ENCODE assay signal across 9 mouse cellular contexts in genomic region chr4:61909409-61909808, GRCm38 (mm10).
DNase-seq lines count a peak whose midpoint lies in the region; ATAC-seq and TF ChIP-seq lines count a peak whose summit lies in the region.
"Had no signal": no experiment of that assay in that cellular context is flagged by ENCODE, and none has a peak within 500 bp of the region (broad histone marks: within the 10 kb centered on the region; RNA-seq: fewer than 3 reads in every experiment).

No protein-coding gene starts in this region.

- intact Hi-C loops in heart, adult 2 months (cut with DNase I): no loop called here
- intact Hi-C loops in left cerebral cortex, postnatal 25 days (cut with DNase I): no loop called here

- peak; percentile 55 for TF ChIP-seq CTCF in heart, adult 2 months (IDR thresholded peaks at IDR 0.05)
- TF ChIP-seq CTCF in liver, adult 2 months (IDR thresholded peaks at IDR 0.05; ENCODE audit: low read depth, low read length): peak; percentile 59

- no peak for DNase-seq in heart, adult 2 months
- no peak for DNase-seq in heart, adult 11 months
- DNase-seq in liver, adult 2 months (ENCODE audit: extremely low read depth, low read depth, low spot score): peak; percentile 20
- DNase-seq in ES-E14 (ENCODE audit: low read depth, low spot score): peak; percentile 13
- DNase-seq in left cerebral cortex, postnatal 25 days (ENCODE audit: low spot score in 2 of 2): peak; percentile 11 to 15
- no peak for DNase-seq in gastrocnemius, postnatal 4 days (ENCODE audit: low spot score in 2 of 2)

- no peak for TF ChIP-seq EP300 in heart, adult 2 months (IDR thresholded peaks at IDR 0.05; ENCODE audit: insufficient read depth, low read depth, low read length)

- 64% methylated on average over 4 of the region's 4 CpGs for WGBS in heart, adult 2 months
- 67% methylated on average over 4 of the region's 4 CpGs for WGBS in liver, adult 2 months
- 70% methylated on average over 4 of the region's 4 CpGs for WGBS in liver, embryonic 12.5 days (ENCODE audit: insufficient replicate concordance)

- H3K9me3 ChIP-seq in liver, embryonic 12.5 days (replicated peaks): 0 out of 2 replicates have a peak, but pooled peaks cover 30% of the 10 kb centered on the region
- H3K9me3 ChIP-seq in ES-E14 (ENCODE audit: control insufficient read depth, insufficient read depth, low read depth, low read length): no peaks in the 10 kb centered on the region

- H3K27ac ChIP-seq in heart, adult 2 months: no peak overlapping the region
- H3K27ac ChIP-seq in liver, adult 2 months (replicated peaks; ENCODE audit: insufficient read depth, low read depth, low read length): no peak overlapping the region
- no peak overlapping the region for H3K27ac ChIP-seq in liver, embryonic 12.5 days
- H3K27ac ChIP-seq in ES-E14 (ENCODE audit: insufficient read depth, low read depth, low read length, poor library complexity, severe bottlenecking): no peak overlapping the region
- H3K27ac ChIP-seq: embryonic facial prominence, embryonic 12.5 days had no signal

- H3K79me2 ChIP-seq in heart, adult 2 months (replicated peaks; ENCODE audit: control insufficient read depth, insufficient read depth, low read length): no peaks in the 10 kb centered on the region
- H3K79me2 ChIP-seq in liver, adult 2 months (ENCODE audit: control insufficient read depth, insufficient read depth, low read length): no peaks in the 10 kb centered on the region

- H3K9ac ChIP-seq in heart, adult 2 months (ENCODE audit: low read depth, low read length): no peak overlapping the region
- no peak overlapping the region for H3K9ac ChIP-seq in liver, adult 2 months (ENCODE audit: low read depth, low read length)
- H3K9ac ChIP-seq in liver, embryonic 12.5 days: no peak overlapping the region
- no peak overlapping the region for H3K9ac ChIP-seq in ES-E14 (ENCODE audit: insufficient read depth, low read depth, low read length, poor library complexity, severe bottlenecking)
- H3K9ac ChIP-seq: embryonic facial prominence, embryonic 12.5 days had no signal

- ATAC-seq in liver, embryonic 12.5 days: no peak
- ATAC-seq in megakaryocyte-erythroid progenitor cell, adult 5-6 weeks (replicated peaks; ENCODE audit: low FRiP score, low TSS enrichment, poor library complexity, severe bottlenecking): no peak

- TF ChIP-seq POLR2A in heart, adult 2 months (IDR thresholded peaks at IDR 0.05; ENCODE audit: insufficient read depth, low read depth, low read length): no peak
- no peak for TF ChIP-seq POLR2A in liver, adult 2 months (IDR thresholded peaks at IDR 0.05; ENCODE audit: extremely low read depth, insufficient read depth, low read length)

- H3K4me3 ChIP-seq in heart, adult 2 months: no peak overlapping the region
- no peak overlapping the region for H3K4me3 ChIP-seq in liver, adult 2 months (ENCODE audit: insufficient read depth, low read depth, low read length)
- no peak overlapping the region for H3K4me3 ChIP-seq in liver, embryonic 12.5 days
- H3K4me3 ChIP-seq in ES-E14 (ENCODE audit: insufficient read depth in 1 of 2, low read depth in 1 of 2, low read length in 2 of 2, poor library complexity in 1 of 2, severe bottlenecking in 1 of 2): no peak overlapping the region
- H3K4me3 ChIP-seq: embryonic facial prominence, embryonic 12.5 days had no signal

- no peak overlapping the region for H3K4me2 ChIP-seq in liver, embryonic 12.5 days
- H3K4me2 ChIP-seq: embryonic facial prominence, embryonic 12.5 days had no signal

- H3K27me3 ChIP-seq in heart, adult 2 months (ENCODE audit: control insufficient read depth, insufficient read depth, low read length): no peaks in the 10 kb centered on the region; the same call in 1 of the 2 replicates
- H3K27me3 ChIP-seq in liver, adult 2 months (ENCODE audit: control insufficient read depth, insufficient read depth, low read length): 0 out of 2 replicates have a peak, but pooled peaks cover 2% of the 10 kb centered on the region
- no peaks in the 10 kb centered on the region for H3K27me3 ChIP-seq in liver, embryonic 12.5 days (replicated peaks)
- H3K27me3 ChIP-seq: embryonic facial prominence, embryonic 12.5 days had no signal

- no peaks in the 10 kb centered on the region for H3K36me3 ChIP-seq in heart, adult 2 months (ENCODE audit: control insufficient read depth, insufficient read depth, low read length)
- H3K36me3 ChIP-seq in liver, adult 2 months (ENCODE audit: control insufficient read depth, insufficient read depth, low read length): no peaks in the 10 kb centered on the region
- H3K36me3 ChIP-seq in liver, embryonic 12.5 days: no peaks in the 10 kb centered on the region
- no peaks in the 10 kb centered on the region for H3K36me3 ChIP-seq in ES-E14 (ENCODE audit: control insufficient read depth, insufficient read depth, low read length, poor library complexity, severe bottlenecking)
- H3K36me3 ChIP-seq: embryonic facial prominence, embryonic 12.5 days had no signal

- no peaks in the 10 kb centered on the region for H3K4me1 ChIP-seq in heart, adult 2 months (ENCODE audit: control insufficient read depth, insufficient read depth, low read length)
- H3K4me1 ChIP-seq in liver, adult 2 months (ENCODE audit: control insufficient read depth, insufficient read depth, low read length): no peaks in the 10 kb centered on the region
- H3K4me1 ChIP-seq in liver, embryonic 12.5 days: no peaks in the 10 kb centered on the region
- no peaks in the 10 kb centered on the region for H3K4me1 ChIP-seq in ES-E14 (ENCODE audit: control insufficient read depth in 2 of 2, insufficient read depth in 2 of 2, low read length in 2 of 2, poor library complexity in 1 of 2)
- H3K4me1 ChIP-seq: embryonic facial prominence, embryonic 12.5 days had no signal

- in situ Hi-C loops in ES-E14 (cut with MboI; ENCODE audit: low sequenced_read_pairs in 2 of 2, unreplicated experiment in 2 of 2): no loop called here

TF ChIP-seq in ES-E14, 5 proteins besides CTCF, POLR2A, EP300 and RAD21:
- TF ChIP-seq ZNF384 (IDR thresholded peaks at IDR 0.05; ENCODE audit: low read depth, low read length): no peak

Comparison
In these comparisons a context has a peak if more than half of its experiments do, and no peak if none do; other contexts are left out.
1. DNase-seq: peak in liver, adult 2 months (single experiment), ES-E14 (single experiment) and left cerebral cortex, postnatal 25 days (2 of 2); none in heart, adult 2 months (0 of 2), heart, adult 11 months (single experiment) and gastrocnemius, postnatal 4 days (0 of 2).